Mouse (Mus musculus): ENCODE results near the gene Slc31a1. TPM values are rescaled to one million over a fixed set of nuclear protein-coding genes. Genes with fewer than 3 reads are reported as not detected.

Gene Slc31a1
- polyA plus RNA-seq, 1 experiment from 2014 or later: 49.0 TPM

- H3K9ac ChIP-seq (replicated peaks; ENCODE audit: low read length): no peak overlapping the region
- no peak overlapping the region for H3K4me2 ChIP-seq (ENCODE audit: low read depth, low read length)
- H3K27ac ChIP-seq (replicated peaks; ENCODE audit: low read depth, low read length): no peak overlapping the region
- ATAC-seq (replicated peaks; ENCODE audit: insufficient number of reproducible peaks, low FRiP score, low TSS enrichment, low read depth) (no peak), DNase-seq (ENCODE audit: low spot score) (no peak)
- H3K4me1 ChIP-seq (ENCODE audit: control insufficient read depth, insufficient read depth, low read length): no peaks in the 10 kb centered on the region
- WGBS: 94% methylated on average over 10 of the region's 10 CpGs
- no peak overlapping the region for H3K4me3 ChIP-seq (ENCODE audit: low read depth, low read length)
- H3K9me3 ChIP-seq (replicated peaks; ENCODE audit: control insufficient read depth, low read length): no peaks in the 10 kb centered on the region
- peaks cover 1% of the 10 kb centered on the region for H3K36me3 ChIP-seq (replicated peaks; ENCODE audit: control insufficient read depth, insufficient read depth, low read depth, low read length)
- no peaks in the 10 kb centered on the region for H3K27me3 ChIP-seq (ENCODE audit: control insufficient read depth, insufficient read depth, low read length)
Observed at GRCm38 (mm10) chr4:62411606-62412005, 51.1 kb downstream of the Slc31a1 start.

GRCm38 (mm10) chr4:62418448-62418847 lies 57.9 kb downstream of the Slc31a1 start:
- H3K9ac ChIP-seq (replicated peaks; ENCODE audit: low read length): no peak overlapping the region
- no peaks in the 10 kb centered on the region for H3K9me3 ChIP-seq (replicated peaks; ENCODE audit: control insufficient read depth, low read length)
- no peak overlapping the region for H3K4me3 ChIP-seq (ENCODE audit: low read depth, low read length)
- DNase-seq (ENCODE audit: low spot score) (no peak), ATAC-seq (replicated peaks; ENCODE audit: insufficient number of reproducible peaks, low FRiP score, low TSS enrichment, low read depth) (no peak)
- H3K27ac ChIP-seq (replicated peaks; ENCODE audit: low read depth, low read length): no peak overlapping the region
- H3K36me3 ChIP-seq (replicated peaks; ENCODE audit: control insufficient read depth, insufficient read depth, low read depth, low read length): peaks cover 16% of the 10 kb centered on the region
- 88% methylated on average over 8 of the region's 8 CpGs for WGBS
- H3K27me3 ChIP-seq (ENCODE audit: control insufficient read depth, insufficient read depth, low read length): no peaks in the 10 kb centered on the region
- no peaks in the 10 kb centered on the region for H3K4me1 ChIP-seq (ENCODE audit: control insufficient read depth, insufficient read depth, low read length)
- no peak overlapping the region for H3K4me2 ChIP-seq (ENCODE audit: low read depth, low read length)

- no peaks in the 10 kb centered on the region for H3K27me3 ChIP-seq (ENCODE audit: control insufficient read depth, insufficient read depth, low read length)
- DNase-seq (ENCODE audit: low spot score) (no peak), ATAC-seq (replicated peaks; ENCODE audit: insufficient number of reproducible peaks, low FRiP score, low TSS enrichment, low read depth) (no peak)
- H3K4me3 ChIP-seq (ENCODE audit: low read depth, low read length): no peak overlapping the region
- H3K9ac ChIP-seq (replicated peaks; ENCODE audit: low read length): no peak overlapping the region
- H3K36me3 ChIP-seq (replicated peaks; ENCODE audit: control insufficient read depth, insufficient read depth, low read depth, low read length): peaks cover 19% of the 10 kb centered on the region
- no peak overlapping the region for H3K27ac ChIP-seq (replicated peaks; ENCODE audit: low read depth, low read length)
- no peaks in the 10 kb centered on the region for H3K9me3 ChIP-seq (replicated peaks; ENCODE audit: control insufficient read depth, low read length)
- WGBS: 95% methylated on average over 6 of the region's 6 CpGs
- no peaks in the 10 kb centered on the region for H3K4me1 ChIP-seq (ENCODE audit: control insufficient read depth, insufficient read depth, low read length)
- H3K4me2 ChIP-seq (ENCODE audit: low read depth, low read length): no peak overlapping the region
Observed at GRCm38 (mm10) chr4:62419091-62419490, 58.6 kb downstream of the Slc31a1 start.

GRCm38 (mm10) chr4:62425891-62426290 lies 65.4 kb downstream of the Slc31a1 start:
- H3K27me3 ChIP-seq (ENCODE audit: control insufficient read depth, insufficient read depth, low read length): no peaks in the 10 kb centered on the region
- ATAC-seq (replicated peaks; ENCODE audit: insufficient number of reproducible peaks, low FRiP score, low TSS enrichment, low read depth) (no peak), DNase-seq (ENCODE audit: low spot score) (no peak)
- H3K36me3 ChIP-seq (replicated peaks; ENCODE audit: control insufficient read depth, insufficient read depth, low read depth, low read length): peaks cover 10% of the 10 kb centered on the region
- no peak overlapping the region for H3K4me3 ChIP-seq (ENCODE audit: low read depth, low read length)
- H3K27ac ChIP-seq (replicated peaks; ENCODE audit: low read depth, low read length): no peak overlapping the region
- H3K9me3 ChIP-seq (replicated peaks; ENCODE audit: control insufficient read depth, low read length): no peaks in the 10 kb centered on the region
- H3K4me1 ChIP-seq (ENCODE audit: control insufficient read depth, insufficient read depth, low read length): no peaks in the 10 kb centered on the region
- no peak overlapping the region for H3K4me2 ChIP-seq (ENCODE audit: low read depth, low read length)
- no peak overlapping the region for H3K9ac ChIP-seq (replicated peaks; ENCODE audit: low read length)
- 90% methylated on average over 4 of the region's 4 CpGs for WGBS

- DNase-seq (ENCODE audit: low spot score) (no peak), ATAC-seq (replicated peaks; ENCODE audit: insufficient number of reproducible peaks, low FRiP score, low TSS enrichment, low read depth) (peak; percentile 55; the same call in 1 of the 2 replicates)
- no peak overlapping the region for H3K4me2 ChIP-seq (ENCODE audit: low read depth, low read length)
- no peaks in the 10 kb centered on the region for H3K27me3 ChIP-seq (ENCODE audit: control insufficient read depth, insufficient read depth, low read length)
- no peak overlapping the region for H3K9ac ChIP-seq (replicated peaks; ENCODE audit: low read length)
- no peaks in the 10 kb centered on the region for H3K9me3 ChIP-seq (replicated peaks; ENCODE audit: control insufficient read depth, low read length)
- H3K36me3 ChIP-seq (replicated peaks; ENCODE audit: control insufficient read depth, insufficient read depth, low read depth, low read length): peaks cover 3% of the 10 kb centered on the region; the same call in 1 of the 2 replicates
- no peak overlapping the region for H3K4me3 ChIP-seq (ENCODE audit: low read depth, low read length)
- WGBS: 85% methylated on average over 17 of the region's 17 CpGs
- H3K4me1 ChIP-seq (ENCODE audit: control insufficient read depth, insufficient read depth, low read length): no peaks in the 10 kb centered on the region
- H3K27ac ChIP-seq (replicated peaks; ENCODE audit: low read depth, low read length): no peak overlapping the region
Observed at GRCm38 (mm10) chr4:62427978-62428758, 67.6 kb downstream of the Slc31a1 start.

GRCm38 (mm10) chr4:62429616-62430015 lies 69.1 kb downstream of the Slc31a1 start:
- DNase-seq (ENCODE audit: low spot score) (no peak), ATAC-seq (replicated peaks; ENCODE audit: insufficient number of reproducible peaks, low FRiP score, low TSS enrichment, low read depth) (no peak)
- no peak overlapping the region for H3K27ac ChIP-seq (replicated peaks; ENCODE audit: low read depth, low read length)
- no peaks in the 10 kb centered on the region for H3K9me3 ChIP-seq (replicated peaks; ENCODE audit: control insufficient read depth, low read length)
- no peaks in the 10 kb centered on the region; the same call in 1 of the 2 replicates for H3K36me3 ChIP-seq (replicated peaks; ENCODE audit: control insufficient read depth, insufficient read depth, low read depth, low read length)
- no peaks in the 10 kb centered on the region for H3K27me3 ChIP-seq (ENCODE audit: control insufficient read depth, insufficient read depth, low read length)
- WGBS: 86% methylated on average over 9 of the region's 9 CpGs
- H3K4me3 ChIP-seq (ENCODE audit: low read depth, low read length): no peak overlapping the region
- no peaks in the 10 kb centered on the region for H3K4me1 ChIP-seq (ENCODE audit: control insufficient read depth, insufficient read depth, low read length)
- no peak overlapping the region for H3K9ac ChIP-seq (replicated peaks; ENCODE audit: low read length)
- H3K4me2 ChIP-seq (ENCODE audit: low read depth, low read length): no peak overlapping the region

GRCm38 (mm10) chr4:62430678-62431077 lies 70.2 kb downstream of the Slc31a1 start:
- Histone ChIP-seq H3K9ac (replicated peaks; ENCODE audit: low read length) (no peak overlapping the region), H3K27ac (replicated peaks; ENCODE audit: low read depth, low read length) (no peak overlapping the region), H3K4me2 (ENCODE audit: low read depth, low read length) (no peak overlapping the region), H3K27me3 (ENCODE audit: control insufficient read depth, insufficient read depth, low read length) (no peaks in the 10 kb centered on the region), H3K4me3 (ENCODE audit: low read depth, low read length) (no peak overlapping the region), H3K36me3 (replicated peaks; ENCODE audit: control insufficient read depth, insufficient read depth, low read depth, low read length) (no peaks in the 10 kb centered on the region), H3K9me3 (replicated peaks; ENCODE audit: control insufficient read depth, low read length) (no peaks in the 10 kb centered on the region), H3K4me1 (ENCODE audit: control insufficient read depth, insufficient read depth, low read length) (no peaks in the 10 kb centered on the region)
- DNase-seq (ENCODE audit: low spot score) (no peak), ATAC-seq (replicated peaks; ENCODE audit: insufficient number of reproducible peaks, low FRiP score, low TSS enrichment, low read depth) (no peak)

GRCm38 (mm10) chr4:62431522-62431921 lies 71.0 kb downstream of the Slc31a1 start:
- no peak overlapping the region for H3K4me3 ChIP-seq (ENCODE audit: low read depth, low read length)
- no peak overlapping the region for H3K27ac ChIP-seq (replicated peaks; ENCODE audit: low read depth, low read length)
- H3K36me3 ChIP-seq (replicated peaks; ENCODE audit: control insufficient read depth, insufficient read depth, low read depth, low read length): no peaks in the 10 kb centered on the region
- ATAC-seq (replicated peaks; ENCODE audit: insufficient number of reproducible peaks, low FRiP score, low TSS enrichment, low read depth): no peak
- 79% methylated on average over 4 of the region's 4 CpGs for WGBS
- no peaks in the 10 kb centered on the region for H3K27me3 ChIP-seq (ENCODE audit: control insufficient read depth, insufficient read depth, low read length)
- H3K9me3 ChIP-seq (replicated peaks; ENCODE audit: control insufficient read depth, low read length): no peaks in the 10 kb centered on the region
- DNase-seq (ENCODE audit: low spot score): no peak
- H3K9ac ChIP-seq (replicated peaks; ENCODE audit: low read length): no peak overlapping the region
- no peaks in the 10 kb centered on the region for H3K4me1 ChIP-seq (ENCODE audit: control insufficient read depth, insufficient read depth, low read length)
- no peak overlapping the region for H3K4me2 ChIP-seq (ENCODE audit: low read depth, low read length)
